Mouse (Mus musculus) layer of hippocampus, adult 2 months (tissue): ENCODE measurements at regions not wholly inside any gene's neighbourhood (a gene's known extent, or its start where the extent isn't known, plus 50 kb on each side); places are given as distances from the start of the nearest gene placed in this dataset.

Source experiments
- DNase-seq, 2 experiments: peaks; one replicate each; pipeline ENCODE4 v3.0.0; 2022; ENCODE audit warnings: low spot score in 2 of 2
- H3K27ac ChIP-seq: fragments of 200-600 bp; 2 replicates; pipeline ENCODE4 v1.8.1; 2022
- H3K4me3 ChIP-seq: fragments of 200-600 bp; 2 replicates; pipeline ENCODE4 v1.8.1; 2022; ENCODE audit warnings: mild to moderate bottlenecking
- CTCF ChIP-seq: fragments of 200-600 bp; conservative IDR thresholded peaks from 2 replicates; pipeline ENCODE4 v1.8.1; 2022; ENCODE audit warnings: antibody characterized with exemption, mild to moderate bottlenecking, moderate library complexity

GRCm38 (mm10) chr15:85634322-85635141, 52.3 kb upstream of the Wnt7b start:
- TF ChIP-seq CTCF, result no peak
- DNase-seq, result peak; percentile 98 to 99
- peak overlapping the region; percentile 75 for H3K4me3 ChIP-seq

DNA sequence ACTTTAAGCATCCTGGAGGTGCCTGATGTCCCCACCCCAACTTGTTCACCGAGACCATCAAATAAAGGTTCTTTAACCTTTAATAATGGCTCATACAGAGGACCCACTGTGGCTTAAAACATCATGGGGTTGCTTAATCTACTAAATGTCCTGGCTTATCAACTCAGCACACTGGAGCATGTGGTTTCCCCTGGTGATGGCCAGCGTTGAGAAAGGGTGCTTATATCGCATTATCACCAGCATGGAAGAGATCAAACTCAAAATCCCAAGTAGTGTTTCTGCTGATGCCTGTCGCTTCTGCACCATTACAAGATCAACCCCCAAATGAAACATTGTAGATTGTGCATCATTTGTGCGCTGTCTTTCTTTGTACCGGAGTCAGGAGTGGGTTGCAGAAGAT, 53.2 kb upstream of the Wnt7b start:
- H3K4me3 ChIP-seq, result peak overlapping the region; percentile 75
- peak overlapping the region; percentile 97 for H3K27ac ChIP-seq
- TF ChIP-seq CTCF, result no peak
- no peak for DNase-seq

More at GRCm38 (mm10) chr15:85634322-85635141, 52.3 kb upstream of the Wnt7b start:
- H3K27ac ChIP-seq, result peak overlapping the region; percentile 97

- Histone ChIP-seq H3K4me3 (no peak overlapping the region), H3K27ac (no peak overlapping the region)
- TF ChIP-seq CTCF, result no peak
- DNase-seq, result no peak
These were observed 57.3 kb upstream of the Wnt7b start for GRCm38 (mm10) chr15:85639566-85639965.

GRCm38 (mm10) chr15:85641120-85642080, 59.1 kb upstream of the Wnt7b start:
- Histone ChIP-seq H3K4me3 (no peak overlapping the region), H3K27ac (peak overlapping the region; percentile 91)
- no peak for TF ChIP-seq CTCF
- DNase-seq, result no peak

- peak overlapping the region; percentile 60 for H3K4me3 ChIP-seq
These were observed 63.1 kb upstream of the Wnt7b start for GRCm38 (mm10) chr15:85645396-85645795.

DNA sequence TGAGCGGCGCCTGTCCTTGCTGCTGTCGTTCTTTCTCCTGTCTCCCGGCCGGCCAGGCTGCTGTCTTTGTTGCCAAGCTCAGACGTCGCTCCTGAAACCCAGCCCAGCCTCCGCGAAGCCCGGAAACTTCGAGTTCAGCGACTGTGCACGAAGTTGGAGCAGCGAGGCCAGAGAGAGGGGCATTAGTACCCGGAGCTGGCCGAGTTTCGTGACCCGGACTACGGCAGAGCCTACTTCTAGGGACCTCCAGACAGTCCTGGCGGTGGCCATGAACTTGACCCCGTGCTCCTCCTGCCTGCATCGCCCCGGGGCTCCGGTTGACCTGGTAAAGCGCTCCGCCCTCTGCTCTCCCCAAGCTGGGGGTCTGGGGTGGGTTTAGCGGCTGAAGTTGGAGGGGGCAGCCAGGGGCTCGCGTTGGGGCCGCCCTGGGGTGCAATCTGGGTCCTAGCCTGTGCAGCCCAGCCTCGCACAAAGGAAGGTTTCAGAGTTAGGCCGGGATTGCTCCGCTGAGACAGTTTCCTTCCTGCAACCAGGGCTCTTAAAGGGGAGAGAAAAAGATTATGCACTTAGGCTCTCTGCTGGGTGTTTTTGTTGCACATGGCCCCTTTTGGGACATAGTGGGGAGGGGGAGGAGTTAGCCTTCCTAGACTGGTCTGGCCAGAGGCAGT, 63.8 kb upstream of the Wnt7b start:
- no peak for TF ChIP-seq CTCF
- Histone ChIP-seq H3K4me3 (peak overlapping the region; percentile 60), H3K27ac (peak overlapping the region; percentile 89)
- DNase-seq, result no peak

More at GRCm38 (mm10) chr15:85645396-85645795, 63.1 kb upstream of the Wnt7b start:
- no peak for TF ChIP-seq CTCF
- DNase-seq, result no peak
- peak overlapping the region; percentile 89 for H3K27ac ChIP-seq

DNA sequence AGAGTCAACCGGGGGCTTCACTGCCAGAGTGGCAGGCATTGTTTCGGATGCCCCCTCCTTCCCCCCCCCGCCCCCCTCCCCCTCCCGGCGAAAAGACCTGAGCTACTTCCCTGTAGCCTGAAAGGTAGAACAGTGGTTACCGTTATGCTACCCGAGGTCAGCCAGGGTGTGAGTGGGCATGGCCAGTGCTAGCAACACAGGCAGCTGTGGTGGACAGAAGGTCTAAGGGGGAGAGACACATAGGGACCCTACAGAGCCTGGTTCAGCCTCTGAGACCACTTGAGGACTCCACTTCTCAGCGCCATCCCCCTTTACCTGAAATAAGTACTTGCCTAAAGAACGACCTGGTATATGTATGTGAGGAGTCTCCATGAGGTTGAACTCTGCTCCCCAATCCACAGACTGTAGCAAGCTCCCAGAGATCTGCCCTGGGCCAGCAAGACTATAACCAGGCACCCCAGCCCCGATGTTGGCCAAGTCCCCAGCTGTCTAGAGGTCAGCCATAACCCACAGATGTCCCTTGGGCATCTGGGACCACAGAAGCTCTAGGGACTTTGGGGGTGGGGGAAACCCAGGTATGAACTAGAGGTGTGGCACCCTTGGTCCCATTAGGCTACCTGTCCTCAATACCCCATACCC, 64.5 kb upstream of the Wnt7b start:
- Histone ChIP-seq H3K4me3 (peak overlapping the region; percentile 60), H3K27ac (peak overlapping the region; percentile 89)
- no peak for DNase-seq
- TF ChIP-seq CTCF, result no peak

DNA sequence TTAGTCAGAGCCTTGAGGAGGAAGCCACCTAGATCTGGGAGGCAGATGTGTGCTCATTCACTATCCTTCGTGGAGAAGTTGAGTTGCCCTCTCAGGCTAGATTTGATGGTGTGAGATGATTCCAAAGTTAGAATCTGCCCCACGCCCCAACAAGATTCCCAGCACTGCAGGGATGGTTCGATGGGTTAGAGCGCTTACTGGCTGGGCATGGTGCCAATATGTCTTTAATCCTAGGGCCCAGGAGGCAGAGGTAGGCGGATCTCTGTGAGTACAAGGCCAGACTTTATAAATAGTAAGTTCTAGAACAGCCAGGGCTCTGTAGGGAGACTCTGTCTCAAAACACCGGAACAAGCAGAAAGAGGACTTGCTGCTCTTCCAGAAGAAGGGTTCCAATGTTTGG, 65.3 kb upstream of the Wnt7b start:
- peak overlapping the region; percentile 89; the same call in 1 of the 2 replicates for H3K27ac ChIP-seq
- no peak overlapping the region for H3K4me3 ChIP-seq
- no peak for DNase-seq
- TF ChIP-seq CTCF, result no peak

DNA sequence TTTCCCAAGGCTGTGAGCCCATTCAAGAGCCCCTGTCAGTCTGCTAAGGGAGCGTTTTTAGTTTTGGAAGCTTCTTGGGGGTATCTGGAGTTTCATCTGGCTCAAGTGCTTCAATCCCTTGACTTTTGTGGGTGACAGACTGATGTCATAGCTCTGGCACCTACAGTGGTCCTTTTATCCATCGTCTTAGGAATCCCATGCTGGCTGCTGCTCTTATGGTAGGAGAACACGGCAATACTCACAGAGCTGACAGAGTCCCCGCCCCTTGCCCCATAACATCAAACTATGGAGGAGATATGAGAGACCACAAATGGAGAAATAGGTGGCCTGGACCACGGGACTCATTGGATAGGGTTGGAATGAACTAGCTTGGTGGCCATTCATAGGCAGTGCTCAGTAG, 68.0 kb upstream of the Wnt7b start:
- H3K4me3 ChIP-seq, result no peak overlapping the region
- 0 out of 2 replicates have a peak overlapping the region, but pooled peaks have one; percentile 10 for H3K27ac ChIP-seq
- DNase-seq, result no peak
- no peak for TF ChIP-seq CTCF

- TF ChIP-seq CTCF, result no peak
- Histone ChIP-seq H3K27ac (peak overlapping the region; percentile 100), H3K4me3 (no peak overlapping the region)
- DNase-seq, result no peak
These were observed 69.6 kb upstream of the Wnt7b start for GRCm38 (mm10) chr15:85651718-85652420.

GRCm38 (mm10) chr15:85652431-85652830, 70.2 kb upstream of the Wnt7b start:
- H3K27ac ChIP-seq, result peak overlapping the region; percentile 100
- DNase-seq, result no peak
- no peak overlapping the region for H3K4me3 ChIP-seq
- TF ChIP-seq CTCF, result no peak

DNA sequence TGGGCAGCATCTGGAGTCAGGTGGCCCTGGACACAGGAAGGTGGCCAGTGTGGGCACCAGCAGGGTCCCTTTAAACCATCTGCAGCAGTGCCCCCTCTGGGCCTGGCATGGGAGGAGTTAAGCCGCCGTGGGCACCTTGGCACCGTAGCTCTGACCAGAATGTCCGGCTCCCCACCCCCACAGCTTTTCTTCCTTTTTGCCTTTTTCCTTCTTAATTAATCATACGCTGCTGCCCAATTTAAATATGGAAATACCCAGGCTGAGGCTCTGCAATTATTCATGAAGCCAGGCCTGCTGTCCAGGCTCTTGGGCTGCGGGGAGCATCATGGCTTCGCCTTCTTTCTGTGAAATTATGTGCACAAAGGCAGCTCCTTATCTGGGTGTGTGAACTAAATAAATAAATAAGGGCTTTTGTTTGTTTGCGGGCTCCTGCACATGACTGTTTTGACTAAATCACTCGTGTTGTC, 70.6 kb upstream of the Wnt7b start:
- H3K27ac ChIP-seq, result peak overlapping the region; percentile 100
- peak overlapping the region; percentile 65 for H3K4me3 ChIP-seq
- no peak for DNase-seq
- 0 out of 2 replicates have a peak, but pooled peaks have one; percentile 5 for TF ChIP-seq CTCF
